Mouse (Mus musculus): ENCODE data around the gene Adgra1.

GRCm38 (mm10) chr7:139883545-139883944 is 49.6 kb downstream of the Adgra1 start:
- TF ChIP-seq CTCF (conservative IDR thresholded peaks at IDR 0.05; ENCODE audit: insufficient read depth, insufficient read length, low read depth, low read length) (no peak), POLR2A (IDR thresholded peaks at IDR 0.05; ENCODE audit: low read depth, low read length) (no peak)
